Mouse (Mus musculus) heart, embryonic 14.5 days (tissue): ENCODE results near the gene Psmb4. TPM values are rescaled to one million over a fixed set of nuclear protein-coding genes. Genes with fewer than 3 reads are reported as not detected.

Experiments used
- ATAC-seq: fragments of 200-750 bp; cut with Nextera tagmentation; 2 replicates; pipeline ENCODE4 v1.8.0; 2017; ENCODE audit warnings: low read depth, moderate TSS enrichment; ENCODE audit not compliant: insufficient number of reproducible peaks, insufficient read depth, low FRiP score
- H3K27ac ChIP-seq, 2 experiments: fragments of 200-500 bp in 1 of 2; fragments of 300-500 bp in 1 of 2; sonication (generic) in 1 of 2; replicated peaks in 1 of 2; 2 replicates each; pipeline ENCODE4 v1.5.1; 2012 to 2014; ENCODE audit warnings: low read depth in 2 of 2, low read length in 2 of 2, control low read depth in 1 of 2, mild to moderate bottlenecking in 1 of 2, mixed read lengths in 1 of 2; ENCODE audit not compliant: control insufficient read depth in 1 of 2, insufficient read depth in 1 of 2
- H3K27me3 ChIP-seq: fragments of 300-500 bp; sonication (generic); 2 replicates; pipeline ENCODE4 v1.6.1; 2014; ENCODE audit warnings: mild to moderate bottlenecking, low read length, control low read depth; ENCODE audit not compliant: control insufficient read depth, insufficient read depth
- H3K36me3 ChIP-seq: fragments of 300-500 bp; sonication (generic); 2 replicates; pipeline ENCODE4 v1.6.1; 2014; ENCODE audit warnings: mild to moderate bottlenecking, control low read depth, low read length, mixed read lengths; ENCODE audit not compliant: control insufficient read depth, insufficient read depth
- H3K4me1 ChIP-seq, 2 experiments: fragments of 200-500 bp in 1 of 2; fragments of 300-500 bp in 1 of 2; sonication (generic) in 1 of 2; 2 replicates each; pipeline ENCODE4 v1.6.1; 2012 to 2014; ENCODE audit warnings: low read length in 2 of 2, control low read depth in 1 of 2, mixed read lengths in 1 of 2; ENCODE audit not compliant: control insufficient read depth in 2 of 2, insufficient read depth in 2 of 2
- H3K4me2 ChIP-seq: fragments of 300-500 bp; sonication (generic); 2 replicates; pipeline ENCODE4 v1.6.1; 2014; ENCODE audit warnings: mild to moderate bottlenecking, low read length
- H3K4me3 ChIP-seq, 2 experiments: fragments of 200-500 bp in 1 of 2; fragments of 300-500 bp in 1 of 2; sonication (generic) in 1 of 2; 2 replicates each; pipeline ENCODE4 v1.5.1; 2012 to 2014; ENCODE audit warnings: low read length in 2 of 2, mild to moderate bottlenecking in 2 of 2, control low read depth in 1 of 2, low read depth in 1 of 2, moderate library complexity in 1 of 2; ENCODE audit not compliant: control insufficient read depth in 1 of 2, insufficient read depth in 1 of 2
- H3K9ac ChIP-seq: fragments of 300-500 bp; sonication (generic); 2 replicates; pipeline ENCODE4 v1.6.1; 2014; ENCODE audit warnings: mild to moderate bottlenecking, low read length
- H3K9me3 ChIP-seq: fragments of 300-500 bp; sonication (generic); 2 replicates; pipeline ENCODE4 v1.6.1; 2016; ENCODE audit warnings: low read length, control low read depth; ENCODE audit not compliant: control insufficient read depth
- WGBS: fragments of 180-500 bp; shearing (Covaris S2); extraction: QIAGEN DNeasy Blood & Tissue Kit; methylation state at CpG from one replicate; pipeline ENCODE4 v1.1.7; 2014; 5-methylcytosine and 5-hydroxymethylcytosine counted together
- polyA plus RNA-seq: library from polyadenylated mRNA; unstranded; fragments of >200 nt; fragmentation: Nextera tagmentation; extraction: Ambion mirVana; gene quantifications from 2 replicates; pipeline ENCODE4 v1.2.1, GENCODE M21; 2014

Psmb4 gene
- polyA plus RNA-seq, 1 experiment from 2014 or later: 296 TPM

- Histone ChIP-seq H3K4me3 (no peak overlapping the region), H3K36me3 (no peaks in the 10 kb centered on the region), H3K4me2 (no peak overlapping the region), H3K4me1 (no peaks in the 10 kb centered on the region), H3K9me3 (no peaks in the 10 kb centered on the region), H3K27ac (no peak overlapping the region), H3K27me3 (no peaks in the 10 kb centered on the region), H3K9ac (no peak overlapping the region)
- no peak for ATAC-seq
- 19% methylated on average over 7 of the region's 7 CpGs for WGBS
These were observed 16.0 kb upstream of the Psmb4 start for GRCm38 (mm10) chr3:94902747-94903146.

- Histone ChIP-seq H3K4me1 (no peaks in the 10 kb centered on the region), H3K9ac (no peak overlapping the region), H3K9me3 (no peaks in the 10 kb centered on the region), H3K27ac (no peak overlapping the region), H3K27me3 (no peaks in the 10 kb centered on the region; the same call in none of the 2 replicates), H3K4me2 (no peak overlapping the region), H3K36me3 (no peaks in the 10 kb centered on the region), H3K4me3 (no peak overlapping the region)
- no peak for ATAC-seq
- 58% methylated on average over 3 of the region's 3 CpGs for WGBS
These were observed 7.3 kb upstream of the Psmb4 start for GRCm38 (mm10) chr3:94894076-94894475.

- no peaks in the 10 kb centered on the region for H3K9me3 ChIP-seq
- ATAC-seq: no peak
- H3K27me3 ChIP-seq: no peaks in the 10 kb centered on the region
- H3K9ac ChIP-seq: no peak overlapping the region
- H3K36me3 ChIP-seq: peaks cover 21% of the 10 kb centered on the region
- H3K4me1 ChIP-seq: peaks cover 6 to 14% of the 10 kb centered on the region in 2 experiments
- H3K4me2 ChIP-seq: no peak overlapping the region
- H3K27ac ChIP-seq: no peak overlapping the region
- no peak overlapping the region for H3K4me3 ChIP-seq
These were observed 1.8 kb upstream of the Psmb4 start for GRCm38 (mm10) chr3:94888595-94888994.

GRCm38 (mm10) chr3:94882579-94882978 lies 4.2 kb downstream of the Psmb4 start:
- Histone ChIP-seq H3K9ac (no peak overlapping the region), H3K36me3 (peaks cover 81% of the 10 kb centered on the region), H3K4me1 (peaks cover 6 to 14% of the 10 kb centered on the region in 2 experiments), H3K9me3 (no peaks in the 10 kb centered on the region), H3K27me3 (no peaks in the 10 kb centered on the region), H3K4me3 (no peak overlapping the region), H3K4me2 (no peak overlapping the region), H3K27ac (no peak overlapping the region)
- WGBS: 87% methylated on average over 3 of the region's 3 CpGs
- no peak for ATAC-seq

GRCm38 (mm10) chr3:94881840-94882239 lies 4.9 kb downstream of the Psmb4 start:
- H3K36me3 ChIP-seq: peaks cover 88% of the 10 kb centered on the region
- peaks cover 4 to 10% of the 10 kb centered on the region in 2 experiments for H3K4me1 ChIP-seq
- no peaks in the 10 kb centered on the region for H3K27me3 ChIP-seq
- no peaks in the 10 kb centered on the region for H3K9me3 ChIP-seq
- H3K9ac ChIP-seq: no peak overlapping the region
- no peak overlapping the region for H3K27ac ChIP-seq
- no peak overlapping the region for H3K4me3 ChIP-seq
- no peak for ATAC-seq
- WGBS: 79% methylated on average over 4 of the region's 4 CpGs
- H3K4me2 ChIP-seq: no peak overlapping the region

GRCm38 (mm10) chr3:94878618-94879017 lies 8.1 kb downstream of the Psmb4 start:
- H3K4me3 ChIP-seq: no peak overlapping the region
- ATAC-seq: no peak
- no peaks in the 10 kb centered on the region for H3K27me3 ChIP-seq
- peaks cover 100% of the 10 kb centered on the region for H3K36me3 ChIP-seq
- WGBS: 82% methylated on average over 6 of the region's 6 CpGs
- no peaks in the 10 kb centered on the region for H3K9me3 ChIP-seq
- H3K4me2 ChIP-seq: no peak overlapping the region
- H3K9ac ChIP-seq: no peak overlapping the region
- no peak overlapping the region for H3K27ac ChIP-seq
- no peaks in the 10 kb centered on the region for H3K4me1 ChIP-seq

GRCm38 (mm10) chr3:94869011-94869410 lies 17.8 kb downstream of the Psmb4 start:
- no peak for ATAC-seq
- 86% methylated on average over 3 of the region's 3 CpGs for WGBS
- H3K4me1 ChIP-seq: no peaks in the 10 kb centered on the region
- H3K27ac ChIP-seq: no peak overlapping the region
- no peaks in the 10 kb centered on the region for H3K9me3 ChIP-seq
- H3K36me3 ChIP-seq: peaks cover 90% of the 10 kb centered on the region
- H3K27me3 ChIP-seq: no peaks in the 10 kb centered on the region
- no peak overlapping the region for H3K9ac ChIP-seq
- H3K4me2 ChIP-seq: no peak overlapping the region
- H3K4me3 ChIP-seq: no peak overlapping the region

GRCm38 (mm10) chr3:94859471-94859870 lies 27.3 kb downstream of the Psmb4 start:
- no peaks in the 10 kb centered on the region for H3K27me3 ChIP-seq
- H3K4me3 ChIP-seq: no peak overlapping the region
- H3K36me3 ChIP-seq: peaks cover 90% of the 10 kb centered on the region
- H3K27ac ChIP-seq: no peak overlapping the region
- no peak for ATAC-seq
- H3K4me2 ChIP-seq: no peak overlapping the region
- no peak overlapping the region for H3K9ac ChIP-seq
- 86% methylated on average over 2 of the region's 2 CpGs for WGBS
- no peaks in the 10 kb centered on the region for H3K9me3 ChIP-seq
- H3K4me1 ChIP-seq: no peaks in the 10 kb centered on the region
